Mouse (Mus musculus) 3T3-L1 (cell line): ENCODE measurements at regions not wholly inside any gene's neighbourhood (a gene's known extent, or its start where the extent isn't known, plus 50 kb on each side); places are given as distances from the start of the nearest gene placed in this dataset.
"Not testable (repeated sequence)": the region's sequence is repeated elsewhere in the genome, so short reads cannot be mapped to it uniquely, and the experiment has no call there.

ENCODE experiments used
- DNase-seq: peaks from one replicate; pipeline ENCODE4 v3.0.0-alpha.2; 2015; ENCODE audit warnings: low read depth, low spot score

DNA sequence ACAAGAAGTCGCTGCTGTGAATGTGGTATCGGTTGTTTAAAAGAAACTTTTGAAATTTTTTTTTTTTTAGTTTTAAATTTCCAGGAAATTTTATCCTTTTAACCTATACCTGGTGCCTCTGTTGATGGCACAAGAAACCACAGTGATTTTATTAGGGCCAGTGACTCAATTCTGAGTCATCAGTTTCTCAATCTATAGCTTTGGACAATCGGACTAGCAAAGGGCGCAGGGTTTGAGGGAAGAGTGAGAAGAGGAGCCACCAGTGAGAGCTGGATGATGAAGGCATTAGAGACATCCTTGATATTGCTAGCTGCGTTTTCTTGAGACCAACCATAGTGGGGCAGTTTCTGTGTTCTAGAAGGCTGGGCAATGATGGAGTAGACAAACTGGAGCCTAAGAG is 55.4 kb upstream of the Il33 start:
- DNase-seq: peak; percentile 77

- not testable (repeated sequence) for DNase-seq
Observed at GRCm38 (mm10) chr19:29868681-29869080, 55.9 kb upstream of the Ranbp6 start.

DNA sequence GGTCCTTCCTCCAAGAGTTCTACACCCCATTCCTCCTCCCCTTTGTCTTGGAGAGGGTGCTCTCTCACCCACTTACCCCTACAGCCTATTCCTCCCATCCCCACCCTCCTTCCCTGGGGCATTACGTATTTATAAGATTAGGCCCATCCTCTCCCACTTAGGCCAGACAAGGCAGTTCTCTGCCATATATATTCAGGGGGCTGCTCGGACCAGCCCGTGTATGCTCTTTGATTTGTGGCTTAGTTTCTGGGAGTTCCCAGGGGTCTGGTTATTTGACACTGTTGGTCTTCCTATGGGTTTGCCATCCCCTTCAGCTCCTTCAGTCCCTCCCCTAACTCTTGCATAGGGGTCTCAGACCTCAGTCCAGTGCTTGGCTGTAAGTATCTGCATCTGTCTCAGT is 54.0 kb upstream of the Ranbp6 start:
- no peak for DNase-seq

- DNase-seq: no peak
Observed at GRCm38 (mm10) chr19:29865142-29865541, 52.4 kb upstream of the Ranbp6 start.

GRCm38 (mm10) chr19:29862808-29863207 is 50.0 kb upstream of the Ranbp6 start:
- peak; percentile 87 for DNase-seq
